Mouse (Mus musculus) embryonic stem cell, embryonic (primary cell): ENCODE measurements around the gene Hdgf.

Source experiments
- CTCF ChIA-PET, 4 experiments: fragments of 300-600 bp in 2 of 4; fragments of 350-600 bp in 2 of 4; sonication (Branson Sonifier 250); formaldehyde crosslinking; loops; one replicate each; lab custom pipeline; 2022; ENCODE audit warnings: inconsistent platforms in 2 of 4; lab: Charles Lee
- POLR2A ChIA-PET, 4 experiments: fragments of 300-600 bp in 2 of 4; fragments of 350-600 bp in 2 of 4; sonication (Branson Sonifier 250); formaldehyde crosslinking; loops; one replicate each; lab custom pipeline; 2022; ENCODE audit warnings: antibody characterized with exemption in 4 of 4, inconsistent platforms in 1 of 4; lab: Charles Lee

Gene Hdgf

DNA sequence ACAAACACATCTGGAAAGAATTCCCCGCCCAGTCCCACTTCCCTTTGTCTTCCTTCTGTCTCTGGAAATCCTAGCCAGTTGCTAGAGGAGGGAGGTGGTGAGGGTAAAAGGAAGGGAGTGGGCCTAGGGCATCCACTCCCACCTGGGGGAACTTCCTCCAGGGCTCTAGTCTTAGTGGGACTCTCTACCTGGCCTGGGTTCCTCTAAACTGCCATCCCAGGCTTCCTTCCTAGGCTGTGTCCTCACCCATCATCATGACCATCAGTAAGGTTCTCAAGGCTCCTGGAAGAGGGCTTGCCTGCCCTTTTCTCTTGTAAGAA lies 40.4 kb downstream of the Hdgf start:
- ChIA-PET POLR2A (interaction anchor here in 3 of 4 experiments (0.6 to 9.9 kb wide), 19 partner anchors 8 to 229 kb away, joined by 3 to 96 read pairs (median 4); partner anchors contain the start of genes Nes (in 2 of the 3), Mrpl24 (in 1 of the 3) and Prcc (in 1 of the 3)), CTCF (interaction anchor here in 3 of 4 experiments (0.6 to 7.8 kb wide), 6 partner anchors 10 to 125 kb away, joined by 4 to 96 read pairs (median 11); partner anchors contain the start of gene Nes (in 1 of the 3))

DNA sequence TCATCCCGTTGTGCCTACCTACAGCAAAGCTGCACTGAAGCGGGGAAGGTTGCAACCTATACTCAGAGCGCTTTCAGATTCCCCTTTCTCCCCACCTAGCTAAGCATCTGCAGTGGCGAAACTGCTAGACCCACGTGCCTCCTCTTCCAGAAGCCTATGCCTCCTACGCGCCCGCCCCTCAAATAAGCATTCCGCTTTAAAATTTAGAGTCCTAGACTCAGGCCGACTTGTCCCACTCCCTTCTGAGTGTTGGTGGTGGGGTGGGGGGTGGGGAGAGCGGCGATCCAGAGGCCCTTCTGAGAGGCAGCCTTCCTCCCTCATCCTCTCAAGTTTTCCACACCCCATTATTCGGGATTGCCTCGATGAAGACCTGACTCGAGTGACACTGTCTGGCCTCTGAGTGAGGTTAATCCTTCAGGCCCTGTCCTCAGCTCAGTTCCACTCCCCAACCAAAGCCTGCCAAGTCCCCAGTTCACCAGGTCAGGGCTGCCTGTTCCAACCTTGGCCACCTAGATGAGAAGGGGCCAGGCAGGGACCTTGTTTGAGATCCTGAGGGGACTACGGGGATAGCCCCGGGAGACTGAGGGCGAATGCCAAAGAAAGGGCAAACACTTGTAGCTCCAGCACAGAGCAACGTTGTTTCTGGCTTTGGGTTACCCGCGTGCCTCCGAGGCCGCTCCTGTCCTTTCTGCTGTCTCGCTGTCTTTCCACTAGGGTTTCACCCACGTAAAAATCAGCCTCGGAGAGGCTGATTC lies 41.1 kb downstream of the Hdgf start:
- ChIA-PET CTCF (interaction anchor here (0.6 to 7.8 kb wide), 12 partner anchors 11 to 76 kb away, joined by 3 to 96 read pairs (median 6); partner anchors contain the start of gene Nes (in 3 of the 4)), POLR2A (interaction anchor here (0.5 to 9.9 kb wide), 27 partner anchors 9 to 228 kb away, joined by 3 to 96 read pairs (median 4); partner anchors contain the start of genes Mrpl24 (in 2 of the 4), Nes (in 2 of the 4), Isg20l2 (in 1 of the 4) and Prcc (in 1 of the 4))

DNA sequence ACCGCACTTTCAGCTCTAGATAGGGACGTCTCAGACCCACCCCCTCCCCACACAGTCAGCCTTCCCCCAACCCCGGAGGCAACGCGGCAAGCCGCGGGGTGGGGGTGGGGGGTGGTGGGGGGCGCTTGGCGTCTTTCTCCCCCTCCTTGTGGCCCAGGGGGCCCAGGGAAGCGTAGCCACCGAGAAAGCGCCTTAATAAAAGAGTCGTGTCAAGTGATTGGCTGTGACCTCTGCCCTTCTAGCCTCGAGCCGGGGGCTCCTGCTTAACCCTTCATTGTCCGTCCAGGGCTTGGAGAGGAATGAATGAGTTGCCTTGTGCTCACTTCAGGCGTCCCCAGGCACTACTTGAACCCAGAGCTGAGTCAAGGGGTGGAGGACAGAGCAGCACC lies 41.7 kb downstream of the Hdgf start:
- POLR2A ChIA-PET = interaction anchor here (0.6 to 9.9 kb wide), 19 partner anchors 9 to 333 kb away, joined by 3 to 96 read pairs (median 4); partner anchors contain the start of genes Mrpl24 (in 2 of the 4), Nes (in 2 of the 4), Isg20l2 (in 1 of the 4) and Prcc (in 1 of the 4)
- CTCF ChIA-PET = interaction anchor here (0.5 to 7.8 kb wide), 11 partner anchors 11 to 432 kb away, joined by 3 to 96 read pairs (median 6); partner anchors contain the start of gene Nes (in 3 of the 4)

DNA sequence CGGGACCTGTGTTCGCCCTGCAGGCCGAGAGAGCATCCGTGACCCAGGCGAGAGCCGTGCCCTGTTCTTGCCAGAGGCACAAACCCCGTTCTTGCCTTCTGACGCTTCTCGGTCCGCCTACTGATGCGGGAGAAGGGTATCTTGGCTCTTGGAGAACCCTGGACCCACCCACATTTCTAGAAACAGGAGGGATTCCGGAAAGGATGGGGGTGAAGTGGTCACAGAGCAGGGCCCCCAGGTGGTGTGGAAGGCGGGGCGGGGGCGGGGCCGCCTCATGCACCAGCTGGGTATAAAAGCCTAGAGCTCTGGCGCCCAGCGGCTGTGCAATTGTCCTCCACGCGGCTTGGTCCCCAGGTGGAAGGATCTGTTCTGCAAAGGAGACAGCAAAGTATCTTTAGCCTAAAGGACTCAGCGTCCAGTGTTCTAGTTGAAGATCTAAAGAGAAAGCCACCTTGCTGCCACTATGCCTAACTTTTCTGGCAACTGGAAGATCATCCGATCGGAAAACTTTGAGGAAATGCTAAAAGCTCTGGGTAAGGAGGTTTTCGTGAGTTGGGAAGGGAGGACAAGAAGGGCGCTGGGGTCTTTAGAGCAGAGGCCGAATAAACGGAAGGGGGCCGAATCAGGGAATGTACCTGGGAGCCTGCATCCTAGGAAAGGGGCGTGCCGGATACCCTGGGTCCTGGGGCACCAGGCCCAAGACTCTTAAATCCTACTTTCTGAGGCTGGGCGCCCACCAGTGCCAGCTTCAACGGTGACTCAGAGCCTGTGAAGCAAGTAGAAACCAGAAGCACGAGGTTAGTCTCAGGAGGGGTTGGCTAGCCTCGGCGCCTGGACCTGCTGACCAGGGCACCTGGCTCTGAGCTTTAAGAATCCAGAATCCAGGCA lies 42.5 kb downstream of the Hdgf start, which contains the start of gene Crabp2:
Gene Crabp2 (plus strand): TSS at position 289 of the 888 bp plus-strand sequence.
- CTCF ChIA-PET = interaction anchor here (0.5 to 7.8 kb wide), 14 partner anchors 12 to 432 kb away, joined by 3 to 96 read pairs (median 7); partner anchors contain the start of gene Nes (in 3 of the 4)
- POLR2A ChIA-PET = interaction anchor here (0.5 to 9.9 kb wide), 33 partner anchors 8 to 333 kb away, joined by 3 to 96 read pairs (median 5); partner anchors contain the start of genes Nes (in 3 of the 4), Prcc (in 3 of the 4), Isg20l2 (in 2 of the 4) and Rrnad1 (in 2 of the 4)

DNA sequence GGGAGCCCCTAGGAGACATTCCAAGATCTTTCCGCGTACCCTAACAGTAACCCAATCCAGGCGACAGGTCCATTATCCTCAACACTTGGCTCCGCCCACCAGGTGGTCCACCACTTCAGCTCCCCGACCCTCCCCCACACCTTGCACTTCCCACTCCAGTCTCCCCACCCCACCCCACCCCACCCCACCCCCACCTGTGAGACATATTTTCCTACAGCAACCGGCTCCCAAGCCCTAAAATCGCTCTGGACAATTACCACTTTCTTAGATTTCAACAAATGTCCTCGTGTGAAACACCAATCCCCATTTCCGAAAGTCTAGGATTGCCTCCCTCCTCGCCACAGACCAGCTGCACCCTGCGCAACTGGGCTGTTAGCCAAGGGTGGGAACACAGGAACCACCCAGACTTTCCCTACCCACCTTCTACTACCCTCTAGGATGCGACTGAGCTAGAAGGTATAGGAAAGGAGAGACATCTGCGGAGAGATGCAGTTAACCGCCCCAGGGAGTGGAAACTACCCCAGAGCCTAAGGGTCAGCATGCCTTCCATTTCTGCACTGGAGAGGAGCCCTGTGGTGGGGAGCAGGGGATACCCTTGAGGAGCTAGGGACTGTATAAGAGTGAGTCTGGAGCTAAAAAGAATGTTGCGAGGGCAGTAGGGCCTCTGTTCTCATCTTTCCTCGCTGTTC lies 43.3 kb downstream of the Hdgf start:
- ChIA-PET POLR2A (interaction anchor here (0.5 to 9.9 kb wide), 33 partner anchors 9 to 193 kb away, joined by 3 to 96 read pairs (median 4); partner anchors contain the start of genes Nes (in 3 of the 4), Prcc (in 3 of the 4), Isg20l2 (in 2 of the 4) and Rrnad1 (in 2 of the 4)), CTCF (interaction anchor here (0.6 to 7.8 kb wide), 17 partner anchors 11 to 154 kb away, joined by 3 to 96 read pairs (median 6); partner anchors contain the start of gene Nes (in 3 of the 4))

DNA sequence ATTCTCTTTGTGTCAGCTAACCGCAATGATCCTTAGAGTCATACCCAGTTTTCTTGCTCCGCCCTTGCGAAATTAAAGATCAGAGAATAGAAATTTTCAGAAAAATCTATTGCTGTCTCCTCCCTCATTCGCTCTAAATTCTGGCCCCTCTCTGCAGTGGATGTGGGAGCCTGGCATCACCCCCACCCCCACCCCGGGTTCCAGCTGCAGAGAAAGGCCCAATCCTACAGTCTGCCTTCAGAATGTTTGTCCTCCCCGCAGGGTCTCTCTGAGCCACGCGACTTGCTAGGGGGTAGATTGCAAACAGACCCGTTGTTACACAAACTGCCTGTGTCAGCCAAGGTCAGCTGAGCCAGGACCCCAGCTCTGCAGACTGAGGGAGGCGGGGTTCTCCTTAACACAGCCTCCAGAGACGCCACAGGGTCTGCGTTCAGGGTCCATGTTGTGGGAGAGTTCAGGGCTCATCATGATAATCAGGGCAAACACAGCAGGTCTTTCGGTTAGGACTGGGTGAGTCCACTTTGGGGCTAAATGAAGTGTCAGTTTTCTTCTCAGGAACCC lies 43.9 kb downstream of the Hdgf start:
- ChIA-PET POLR2A (interaction anchor here in 3 of 4 experiments (0.6 to 9.9 kb wide), 29 partner anchors 8 to 263 kb away, joined by 3 to 96 read pairs (median 4); partner anchors contain the start of genes Nes (in 3 of the 3), Isg20l2 (in 2 of the 3), Prcc (in 2 of the 3) and Rrnad1 (in 2 of the 3)), CTCF (interaction anchor here (0.6 to 7.8 kb wide), 15 partner anchors 10 to 155 kb away, joined by 3 to 96 read pairs (median 6); partner anchors contain the start of gene Nes (in 2 of the 4))

DNA sequence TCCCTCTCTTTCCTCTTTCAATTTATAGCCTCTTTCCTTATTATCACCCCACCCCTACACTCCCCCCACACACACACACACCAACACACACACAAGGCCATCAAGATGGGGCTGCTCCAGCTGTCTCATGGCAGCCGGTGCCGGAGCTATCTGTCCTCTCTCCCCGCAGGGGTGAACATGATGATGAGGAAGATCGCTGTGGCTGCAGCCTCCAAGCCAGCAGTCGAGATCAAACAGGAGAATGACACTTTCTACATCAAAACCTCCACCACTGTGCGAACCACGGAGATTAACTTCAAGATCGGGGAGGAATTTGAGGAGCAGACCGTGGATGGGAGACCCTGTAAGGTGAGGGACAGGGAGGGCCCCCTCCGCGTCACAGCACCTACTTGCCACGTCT lies 45.8 kb downstream of the Hdgf start:
- CTCF ChIA-PET = interaction anchor here (0.6 to 7.8 kb wide), 22 partner anchors 7 to 225 kb away, joined by 3 to 96 read pairs (median 6); partner anchors contain the start of genes Nes (in 2 of the 4) and Ntrk1 (in 1 of the 4)
- POLR2A ChIA-PET = interaction anchor here in 3 of 4 experiments (0.9 to 9.9 kb wide), 26 partner anchors 8 to 279 kb away, joined by 3 to 96 read pairs (median 6); partner anchors contain the start of genes Nes (in 3 of the 3), Hdgf (in 2 of the 3), Prcc (in 2 of the 3) and Mrpl24 (in 1 of the 3)

DNA sequence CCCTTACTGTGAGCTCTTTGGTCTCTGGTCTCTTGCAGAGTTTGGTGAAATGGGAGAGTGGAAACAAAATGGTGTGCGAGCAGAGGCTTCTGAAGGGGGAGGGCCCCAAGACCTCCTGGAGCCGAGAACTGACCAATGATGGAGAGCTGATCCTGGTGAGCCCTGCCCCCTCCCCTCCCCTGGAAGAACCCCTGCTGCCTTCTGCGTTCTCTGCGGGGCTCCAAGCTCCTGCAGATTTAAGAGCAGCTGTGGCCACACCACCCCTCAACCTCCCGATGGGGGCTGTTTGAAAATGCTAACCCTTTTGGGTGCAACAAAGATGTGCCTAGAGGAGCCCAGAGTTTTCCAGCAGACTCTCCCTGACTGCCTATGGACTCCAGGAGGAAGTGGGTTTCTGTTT lies 46.3 kb downstream of the Hdgf start:
- POLR2A ChIA-PET = interaction anchor here in 3 of 4 experiments (0.6 to 9.9 kb wide), 36 partner anchors 8 to 383 kb away, joined by 3 to 96 read pairs (median 5); partner anchors contain the start of genes Nes (in 3 of the 3), Prcc (in 3 of the 3), Hdgf (in 2 of the 3) and Iqgap3 (in 1 of the 3)
- CTCF ChIA-PET = interaction anchor here (0.6 to 7.8 kb wide), 25 partner anchors 8 to 225 kb away, joined by 3 to 96 read pairs (median 6); partner anchors contain the start of genes Nes (in 2 of the 4), Ntrk1 (in 1 of the 4) and Prcc (in 1 of the 4)

DNA sequence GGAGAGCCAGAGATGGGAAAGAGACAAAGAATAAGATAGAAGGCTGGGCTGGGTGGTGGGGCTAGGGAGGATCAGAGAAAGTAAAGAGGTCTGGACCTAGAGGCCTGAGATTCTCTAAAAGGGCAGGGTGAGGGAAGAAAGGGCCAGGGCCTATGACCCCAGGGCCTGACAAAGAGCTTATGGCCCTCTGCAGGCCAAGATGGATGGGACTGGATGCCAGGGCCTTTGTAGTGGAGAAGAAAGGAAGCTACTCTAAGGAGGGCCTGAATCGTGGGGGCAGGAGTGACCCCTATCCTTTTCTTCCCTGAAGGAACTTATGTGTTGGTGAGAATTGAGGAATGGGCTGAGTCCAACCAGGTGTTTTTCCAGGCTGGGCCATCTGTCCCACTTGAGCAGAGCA lies 51.9 kb downstream of the Hdgf start:
- POLR2A ChIA-PET = interaction anchor here in 2 of 4 experiments (0.7 to 6.0 kb wide), 7 partner anchors 10 to 73 kb away, joined by 3 to 44 read pairs (median 5); partner anchors contain the start of genes Prcc (in 2 of the 2), Crabp2 (in 1 of the 2) and Nes (in 1 of the 2)

DNA sequence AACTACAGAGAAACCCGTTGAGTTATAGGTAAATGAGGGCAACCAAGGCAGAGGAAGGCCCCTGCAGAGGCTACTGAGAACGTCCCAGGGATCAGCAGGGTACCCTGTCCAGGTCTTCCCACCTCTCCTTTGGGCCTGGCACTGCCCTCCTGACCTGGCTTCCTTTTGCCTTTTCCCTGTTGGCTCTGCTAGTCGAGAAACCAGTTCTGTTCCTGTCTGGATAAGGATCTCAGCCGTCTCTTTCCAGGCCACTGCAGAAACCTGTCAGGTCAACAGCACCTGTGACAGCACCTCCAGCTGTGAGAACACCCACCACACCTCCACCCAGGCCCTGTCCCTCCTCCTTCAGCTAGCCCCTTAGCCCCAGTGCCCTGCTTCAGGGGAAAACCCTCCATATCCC lies 52.4 kb downstream of the Hdgf start:
- CTCF ChIA-PET = interaction anchor here in 3 of 4 experiments (0.6 to 7.4 kb wide), 10 partner anchors 13 to 172 kb away, joined by 3 to 208 read pairs (median 5); partner anchors contain the start of genes Nes (in 2 of the 3) and Mrpl24 (in 1 of the 3)
- POLR2A ChIA-PET = interaction anchor here in 2 of 4 experiments (0.7 to 6.0 kb wide), 6 partner anchors 10 to 73 kb away, joined by 3 to 44 read pairs (median 4); partner anchors contain the start of genes Crabp2 (in 1 of the 2), Nes (in 1 of the 2) and Prcc (in 1 of the 2)

More for the DNA sequence above, 51.9 kb downstream of the Hdgf start:
- CTCF ChIA-PET = interaction anchor here (0.6 to 7.4 kb wide), 11 partner anchors 12 to 171 kb away, joined by 3 to 208 read pairs (median 5); partner anchors contain the start of genes Nes (in 2 of the 4) and Bcan (in 1 of the 4)

DNA sequence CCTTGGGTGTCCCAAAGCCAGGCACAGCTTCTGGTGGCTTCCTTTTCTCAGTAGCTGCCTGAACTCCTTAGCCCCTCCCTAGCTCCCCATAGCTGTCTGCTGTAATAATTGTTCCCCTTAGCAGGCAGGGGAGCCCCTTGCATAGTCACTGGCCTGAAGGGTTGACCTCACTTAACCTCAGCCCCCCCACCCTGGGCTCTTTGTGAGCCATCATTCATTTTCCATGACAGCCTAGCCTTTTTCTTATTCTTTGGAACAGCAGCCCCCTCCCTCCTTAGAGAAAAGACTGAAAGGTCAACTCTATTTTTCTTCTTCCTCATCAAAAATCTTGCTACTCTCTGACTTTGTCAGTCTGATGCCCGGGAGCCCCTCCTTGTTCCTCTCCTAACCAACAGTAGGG lies 52.8 kb downstream of the Hdgf start:
- ChIA-PET CTCF (interaction anchor here in 3 of 4 experiments (0.6 to 7.4 kb wide), 7 partner anchors 13 to 163 kb away, joined by 4 to 208 read pairs (median 97); partner anchors contain the start of genes Nes (in 2 of the 3), Insrr (in 1 of the 3), Mrpl24 (in 1 of the 3) and Ntrk1 (in 1 of the 3)), POLR2A (interaction anchor here in 2 of 4 experiments (1.4 to 6.0 kb wide), 7 partner anchors 11 to 39 kb away, joined by 3 to 63 read pairs (median 21); partner anchors contain the start of genes Crabp2 (in 1 of the 2), Isg20l2 (in 1 of the 2), Mrpl24 (in 1 of the 2) and Nes (in 1 of the 2))

DNA sequence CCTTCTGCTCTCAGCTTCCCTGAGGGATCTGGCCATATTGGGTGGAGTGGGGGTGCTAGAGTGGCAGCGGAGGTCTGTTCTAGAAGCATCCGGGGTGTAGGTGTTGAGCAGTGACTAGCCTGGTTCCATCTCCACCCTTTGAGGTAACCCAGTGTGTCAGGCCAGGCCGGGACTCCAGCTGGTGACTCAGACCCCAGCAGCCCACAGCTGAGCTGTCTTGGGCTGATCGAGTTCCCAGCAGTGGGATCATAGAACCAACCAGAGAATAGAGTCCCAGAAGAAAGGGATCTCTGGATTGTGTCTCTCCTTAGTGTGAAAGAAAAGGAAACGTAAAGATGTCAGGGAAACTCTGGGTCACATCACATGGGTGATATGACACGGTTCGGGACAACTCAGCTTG lies 53.2 kb downstream of the Hdgf start:
- ChIA-PET CTCF (interaction anchor here (1.8 to 7.4 kb wide), 14 partner anchors 10 to 508 kb away, joined by 5 to 208 read pairs (median 30); partner anchors contain the start of genes Nes (in 3 of the 4), Insrr (in 1 of the 4), Ntrk1 (in 1 of the 4) and Prcc (in 1 of the 4)), POLR2A (interaction anchor here in 3 of 4 experiments (0.6 to 6.0 kb wide), 11 partner anchors 10 to 199 kb away, joined by 3 to 63 read pairs (median 18); partner anchors contain the start of genes Nes (in 2 of the 3), Crabp2 (in 1 of the 3), Isg20l2 (in 1 of the 3) and Mrpl24 (in 1 of the 3))

DNA sequence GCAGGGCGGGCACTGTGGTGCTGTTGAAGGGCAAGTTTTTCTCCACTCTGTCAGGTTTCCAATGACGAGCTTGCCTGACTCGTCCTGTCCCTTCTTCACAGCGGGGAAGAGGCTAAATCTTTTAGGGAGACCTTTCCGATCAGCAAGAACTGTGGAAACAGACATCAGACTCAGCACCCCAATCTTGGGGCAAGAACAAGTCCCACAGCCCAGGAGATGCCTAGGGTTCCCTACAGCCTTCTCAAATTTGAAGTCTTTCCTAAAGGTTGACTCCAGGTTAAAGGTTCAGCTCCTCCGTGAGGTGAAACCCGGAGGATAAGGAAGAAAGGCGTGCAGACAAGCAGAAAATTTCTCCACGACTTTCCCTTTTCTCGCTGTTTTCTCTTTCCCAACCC lies 54.1 kb downstream of the Hdgf start:
- ChIA-PET CTCF (interaction anchor here (0.6 to 7.4 kb wide), 96 partner anchors 8 to 523 kb away, joined by 3 to 208 read pairs (median 6); partner anchors contain the start of genes Nes (in 4 of the 4), Ntrk1 (in 3 of the 4), Prcc (in 3 of the 4) and Isg20l2 (in 2 of the 4)), POLR2A (interaction anchor here (0.6 to 6.0 kb wide), 50 partner anchors 8 to 336 kb away, joined by 3 to 63 read pairs (median 5); partner anchors contain the start of genes Crabp2 (in 3 of the 4), Nes (in 3 of the 4), Isg20l2 (in 2 of the 4) and Mrpl24 (in 2 of the 4))

DNA sequence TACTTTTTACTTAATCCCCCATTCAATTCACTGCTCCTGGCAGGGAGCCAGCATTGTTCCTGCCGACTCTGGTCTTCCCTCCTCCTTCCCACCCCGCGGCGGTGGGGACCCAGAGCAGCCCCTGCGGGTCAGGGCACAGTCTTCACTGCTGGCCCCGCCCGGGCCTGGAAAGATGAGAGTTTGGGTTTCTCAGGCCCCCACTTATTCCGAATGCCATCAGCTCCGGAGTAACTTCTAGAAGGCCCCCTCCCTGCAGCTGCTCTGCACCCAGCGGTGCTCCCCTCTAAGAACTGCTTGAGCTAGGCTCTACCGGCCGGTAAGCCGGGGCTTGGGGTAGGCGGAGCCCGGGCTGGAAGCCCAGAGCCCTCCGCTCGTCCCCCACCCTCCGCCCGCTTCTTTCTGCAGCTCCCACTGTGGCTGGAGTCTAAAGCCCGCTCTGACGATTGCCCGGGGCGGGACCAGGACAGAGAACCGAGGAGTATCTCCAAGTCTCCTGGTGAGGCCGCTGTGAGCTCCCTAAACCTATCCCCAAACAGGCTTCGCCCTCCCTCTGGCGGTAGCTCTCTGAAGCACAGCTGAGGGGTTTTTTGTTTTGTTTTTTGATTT lies 54.6 kb downstream of the Hdgf start:
- CTCF ChIA-PET = interaction anchor here (0.6 to 7.4 kb wide), 140 partner anchors 8 to 1856 kb away, joined by 3 to 208 read pairs (median 5); partner anchors contain the start of genes Nes (in 4 of the 4), Prcc (in 4 of the 4), Isg20l2 (in 3 of the 4) and Ntrk1 (in 3 of the 4)
- POLR2A ChIA-PET = interaction anchor here (0.6 to 6.0 kb wide), 66 partner anchors 8 to 336 kb away, joined by 3 to 63 read pairs (median 4); partner anchors contain the start of genes Crabp2 (in 3 of the 4), Nes (in 3 of the 4), Isg20l2 (in 2 of the 4) and Mrpl24 (in 2 of the 4)
